Comparison of ENCODE assay signal across 23 mouse cellular contexts in genomic region chr11:24221601-24222307, GRCm38 (mm10).
DNase-seq lines count a peak whose midpoint lies in the region; ATAC-seq and TF ChIP-seq lines count a peak whose summit lies in the region.
"Had no signal": no experiment of that assay in that cellular context is flagged by ENCODE, and none has a peak within 500 bp of the region (broad histone marks: within the 10 kb centered on the region; RNA-seq: fewer than 3 reads in every experiment).

No protein-coding gene starts in this region.

- peak; percentile 92 for ATAC-seq in lung, embryonic 14.5 days (ENCODE audit: insufficient read depth)
- ATAC-seq: forebrain, embryonic 16.5 days; inflammation-experienced regulatory T-cells, adult 6 months had no signal

- H3K4me2 ChIP-seq in lung, embryonic 14.5 days, result no peak overlapping the region
- H3K4me2 ChIP-seq: embryonic facial prominence, embryonic 15.5 days; heart, embryonic 12.5 days; neural tube, embryonic 13.5 days had no signal

- no peaks in the 10 kb centered on the region for H3K9me3 ChIP-seq in lung, embryonic 14.5 days (ENCODE audit: low read depth, low read length)
- H3K9me3 ChIP-seq: embryonic facial prominence, embryonic 15.5 days; heart, embryonic 12.5 days; neural tube, embryonic 13.5 days had no signal

- H3K4me3 ChIP-seq in lung, embryonic 14.5 days (ENCODE audit: low read depth, low read length), result no peak overlapping the region
- H3K4me3 ChIP-seq in lung, adult 2 months (replicated peaks; ENCODE audit: extremely low read depth, low read depth, low read length), result no peak overlapping the region
- H3K4me3 ChIP-seq: embryonic facial prominence, embryonic 15.5 days; heart, embryonic 12.5 days; myocyte; neural tube, embryonic 13.5 days had no signal

- 41% methylated on average over 4 of the region's 4 CpGs for WGBS in lung, embryonic 14.5 days
- WGBS in lung, adult 2 months, result 52% methylated on average over 4 of the region's 4 CpGs

- no peak for TF ChIP-seq POLR2A in lung, adult 2 months (IDR thresholded peaks at IDR 0.05; ENCODE audit: borderline replicate concordance, extremely low read depth, low read depth, low read length)

- no peaks in the 10 kb centered on the region for H3K27me3 ChIP-seq in lung, embryonic 14.5 days (ENCODE audit: insufficient read depth, low read length)
- H3K27me3 ChIP-seq: embryonic facial prominence, embryonic 15.5 days; heart, embryonic 12.5 days had no signal

- no peak for TF ChIP-seq CTCF in lung, embryonic 14.5 days (IDR thresholded peaks at IDR 0.05; ENCODE audit: low read depth)
- TF ChIP-seq CTCF in lung, adult 2 months (IDR thresholded peaks at IDR 0.05; ENCODE audit: insufficient read depth, low read length), result no peak

- DNase-seq in cerebellum, adult 9-10 months, result peak; percentile 5
- no peak for DNase-seq in cerebellum, adult 8-10 months
- peak; percentile 93 for DNase-seq in lung, embryonic 14.5 days
- DNase-seq in lung, adult 2 months, result no peak
- DNase-seq in cerebellum, postnatal 10 days, result peak; percentile 62 to 65
- peak; percentile 52 for DNase-seq in lung, postnatal 10 days
- DNase-seq in embryo, embryonic 9.5 days (ENCODE audit: extremely low spot score), result no peak
- DNase-seq in kidney, adult 9 months, result no peak
- DNase-seq: adrenal gland, postnatal 36 days; gastrocnemius, postnatal 14 days; heart, postnatal 10 days; kidney, adult 18-20 months; midbrain, embryonic 14.5 days; right cerebral cortex, adult 18-20 months; right cerebral cortex, postnatal 4 days; thymus, postnatal 25 days had no signal

- no peak overlapping the region for H3K9ac ChIP-seq in lung, embryonic 14.5 days
- H3K9ac ChIP-seq: embryonic facial prominence, embryonic 15.5 days; heart, embryonic 12.5 days; neural tube, embryonic 13.5 days had no signal

- peaks cover 4% of the 10 kb centered on the region; the same call in 1 of the 2 replicates for H3K4me1 ChIP-seq in lung, embryonic 14.5 days (ENCODE audit: insufficient read depth)
- no peaks in the 10 kb centered on the region for H3K4me1 ChIP-seq in lung, adult 2 months (ENCODE audit: control insufficient read depth, insufficient read depth, low read length)
- H3K4me1 ChIP-seq: heart, embryonic 12.5 days; neural tube, embryonic 13.5 days had no signal

- H3K27ac ChIP-seq in lung, embryonic 14.5 days (ENCODE audit: low read depth), result no peak overlapping the region; the same call in 1 of the 2 replicates
- H3K27ac ChIP-seq: embryonic facial prominence, embryonic 15.5 days; kidney, postnatal 0 days; neural tube, embryonic 13.5 days had no signal

- no peaks in the 10 kb centered on the region for H3K36me3 ChIP-seq in lung, embryonic 14.5 days (ENCODE audit: insufficient read depth)
- H3K36me3 ChIP-seq: embryonic facial prominence, embryonic 15.5 days; heart, embryonic 12.5 days; neural tube, embryonic 13.5 days had no signal

Comparison
In these comparisons a context has a peak if more than half of its experiments do, and no peak if none do; other contexts are left out.
1. DNase-seq: peak in cerebellum, adult 9-10 months (single experiment), lung, embryonic 14.5 days (single experiment), cerebellum, postnatal 10 days (2 of 2) and lung, postnatal 10 days (single experiment); none in cerebellum, adult 8-10 months (single experiment), lung, adult 2 months (single experiment), embryo, embryonic 9.5 days (single experiment) and kidney, adult 9 months (single experiment).